Mouse (Mus musculus) layer of hippocampus, postnatal 25 days (tissue): ENCODE measurements at regions not wholly inside any gene's neighbourhood (a gene's known extent, or its start where the extent isn't known, plus 50 kb on each side); places are given as distances from the start of the nearest gene placed in this dataset.

Experiments
- DNase-seq, 2 experiments: peaks; one replicate each; pipeline ENCODE4 v3.0.0; 2022; ENCODE audit warnings: mixed read lengths in 2 of 2, low spot score in 1 of 2; ENCODE audit errors: extremely low spot score in 1 of 2

- DNase-seq = no peak
Measured at GRCm38 (mm10) chr5:79679051-79679450, 1340.9 kb upstream of the Adgrl3 start.

GRCm38 (mm10) chr5:79680321-79680720 is 1339.6 kb upstream of the Adgrl3 start:
- DNase-seq = no peak

DNA sequence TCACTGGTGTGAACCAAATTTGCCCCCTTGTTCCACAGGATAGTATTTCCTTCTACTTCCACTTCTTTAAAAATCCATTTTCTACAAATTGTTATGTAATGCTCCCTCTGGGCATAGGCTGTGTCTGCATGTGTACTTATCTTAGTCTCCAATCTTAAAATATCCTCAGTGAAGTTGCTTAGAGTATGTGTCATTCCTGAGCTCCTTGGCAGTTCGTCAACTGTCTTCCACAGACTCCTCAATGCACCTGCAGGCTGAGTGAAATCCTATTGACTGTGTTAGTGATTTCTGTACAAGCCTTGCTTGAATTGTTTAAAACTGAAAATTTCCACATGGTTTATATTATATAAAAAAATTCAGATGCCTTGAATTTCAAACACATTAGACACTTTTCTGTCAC is 1313.3 kb upstream of the Adgrl3 start:
- DNase-seq = no peak

DNA sequence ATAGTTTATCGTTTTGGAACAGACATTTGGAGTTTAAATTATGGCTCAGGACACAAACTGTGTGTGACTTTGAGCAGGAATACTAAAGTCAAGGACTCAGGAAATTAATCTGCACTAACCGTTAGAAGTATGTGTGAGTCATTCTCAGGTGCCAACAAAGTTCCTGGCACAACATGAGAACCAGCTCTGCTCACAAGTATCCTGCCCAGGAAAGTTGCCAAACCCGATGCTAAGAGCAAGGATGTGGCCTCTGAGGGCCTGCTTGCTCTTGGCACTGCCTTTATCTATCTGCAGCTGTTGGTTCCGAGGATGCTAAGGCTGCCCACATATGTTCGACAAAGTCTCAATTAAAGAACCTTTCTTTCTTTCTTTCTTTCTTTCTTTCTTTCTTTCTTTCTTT is 1285.1 kb upstream of the Adgrl3 start:
- DNase-seq = peak in 1 of 2 experiments; percentile 2

DNA sequence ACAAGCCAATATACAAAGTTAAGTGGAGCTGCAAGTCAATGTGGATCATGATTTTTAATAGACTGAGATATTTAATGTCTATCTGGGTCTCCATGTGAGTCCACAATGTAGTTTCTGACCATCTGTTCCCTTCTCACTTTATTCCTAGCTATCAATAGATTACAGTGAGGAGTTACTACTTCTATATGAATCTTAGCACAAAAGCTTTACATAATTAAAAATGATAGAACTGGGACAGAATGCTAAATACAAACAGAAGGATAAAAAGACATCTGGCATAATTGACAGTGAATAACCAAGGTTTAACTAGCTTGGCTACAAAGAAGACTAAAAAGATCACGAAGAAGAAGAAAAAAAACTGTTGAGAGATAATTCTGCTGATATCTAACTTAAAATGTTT is 1235.5 kb upstream of the Adgrl3 start:
- no peak for DNase-seq

GRCm38 (mm10) chr5:79826531-79826930 is 1193.4 kb upstream of the Adgrl3 start:
- no peak for DNase-seq

GRCm38 (mm10) chr5:79846456-79846855 is 1173.5 kb upstream of the Adgrl3 start:
- DNase-seq = no peak

- peak; percentile 2 to 7 for DNase-seq
Measured at GRCm38 (mm10) chr5:79855866-79856265, 1164.1 kb upstream of the Adgrl3 start.

- no peak for DNase-seq
Measured at GRCm38 (mm10) chr5:79900713-79901112, 1119.2 kb upstream of the Adgrl3 start.

DNA sequence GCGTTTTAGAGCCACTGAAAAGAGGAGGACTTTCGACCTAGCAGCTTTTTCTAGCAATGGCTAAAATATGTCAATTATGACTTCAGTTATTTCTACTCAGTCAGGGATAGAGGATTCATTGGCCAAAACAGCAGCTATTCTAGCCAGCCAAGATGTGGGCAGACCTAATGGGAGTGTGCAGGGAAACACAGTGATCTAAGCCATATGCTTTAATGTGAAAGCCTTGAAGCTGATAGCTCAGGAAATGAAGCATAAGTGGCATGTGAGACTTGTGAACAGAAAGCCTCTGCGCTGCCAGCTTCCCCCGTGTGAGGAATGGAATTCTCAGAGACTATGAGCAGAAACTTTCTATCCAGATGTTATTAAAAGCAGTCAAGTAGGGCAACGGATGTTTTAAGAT is 1114.6 kb upstream of the Adgrl3 start:
- no peak for DNase-seq
